Mouse (Mus musculus) embryonic facial prominence, embryonic 15.5 days (tissue): ENCODE results near the gene Ipp. TPM values are rescaled to one million over a fixed set of nuclear protein-coding genes. Genes with fewer than 3 reads are reported as not detected.

Experiments used
- ATAC-seq: fragments of 200-750 bp; cut with Nextera tagmentation; 2 replicates; pipeline ENCODE4 v1.8.0; 2017; ENCODE audit warnings: low read depth, moderate TSS enrichment; ENCODE audit not compliant: insufficient number of reproducible peaks, low FRiP score, low TSS enrichment
- H3K27ac ChIP-seq: fragments of 300-500 bp; sonication (generic); replicated peaks from 2 replicates; pipeline ENCODE4 v1.5.1; 2015; ENCODE audit warnings: mild to moderate bottlenecking, inconsistent platforms
- H3K27me3 ChIP-seq: fragments of 300-500 bp; sonication (generic); 2 replicates; pipeline ENCODE4 v1.6.1; 2015; ENCODE audit warnings: inconsistent platforms
- H3K36me3 ChIP-seq: fragments of 300-500 bp; sonication (generic); 2 replicates; pipeline ENCODE4 v1.6.1; 2015; ENCODE audit warnings: mild to moderate bottlenecking, inconsistent platforms
- H3K4me1 ChIP-seq: fragments of 300-500 bp; sonication (generic); 2 replicates; pipeline ENCODE4 v1.6.1; 2015; ENCODE audit warnings: inconsistent platforms
- H3K4me2 ChIP-seq: fragments of 300-500 bp; sonication (generic); replicated peaks from 2 replicates; pipeline ENCODE4 v1.6.1; 2015; ENCODE audit warnings: mild to moderate bottlenecking, inconsistent platforms
- H3K4me3 ChIP-seq: fragments of 300-500 bp; sonication (generic); replicated peaks from 2 replicates; pipeline ENCODE4 v1.5.1; 2015; ENCODE audit warnings: mild to moderate bottlenecking, inconsistent platforms
- H3K9ac ChIP-seq: fragments of 300-500 bp; sonication (generic); 2 replicates; pipeline ENCODE4 v1.6.1; 2015; ENCODE audit warnings: inconsistent platforms
- H3K9me3 ChIP-seq: fragments of 300-500 bp; sonication (generic); replicated peaks from 2 replicates; pipeline ENCODE4 v1.6.1; 2016; ENCODE audit warnings: inconsistent platforms
- WGBS: fragments of 180-500 bp; shearing (Covaris S2); methylation state at CpG from one replicate; pipeline ENCODE4 v1.1.7; 2015; 5-methylcytosine and 5-hydroxymethylcytosine counted together
- polyA plus RNA-seq: library from polyadenylated mRNA; unstranded; fragments of >200 nt; fragmentation: Nextera tagmentation; extraction: Ambion mirVana; gene quantifications from 2 replicates; pipeline ENCODE4 v1.2.1, GENCODE M21; 2015

Ipp gene
- 12.2 and 12.3 TPM in 2 replicates for polyA plus RNA-seq

- Histone ChIP-seq H3K27me3 (no peaks in the 10 kb centered on the region), H3K9ac (peak within 1 kb of the TSS; percentile 67), H3K4me2 (peak within 1 kb of the TSS; percentile 63), H3K9me3 (no peaks in the 10 kb centered on the region), H3K36me3 (peaks cover 4% of the 10 kb centered on the region; the same call in 1 of the 2 replicates), H3K27ac (peak within 1 kb of the TSS; percentile 89), H3K4me3 (peak within 1 kb of the TSS; percentile 68), H3K4me1 (peaks cover 14% of the 10 kb centered on the region; the same call in 1 of the 2 replicates)
- peak; percentile 98 for ATAC-seq
- WGBS = under 1% methylated on average over 55 of the region's 55 CpGs
Observed at GRCm38 (mm10) chr4:116507425-116508218, at the start of gene Ipp. Gene Ipp, plus strand, starts transcription at chr4:116507549.

- WGBS = 92% methylated on average over 3 of the region's 3 CpGs
- Histone ChIP-seq H3K36me3 (no peaks in the 10 kb centered on the region), H3K4me3 (no peak overlapping the region)
Observed at GRCm38 (mm10) chr4:116461943-116462342, 45.4 kb upstream of the Ipp start.

GRCm38 (mm10) chr4:116463231-116464125 is 43.9 kb upstream of the Ipp start:
- Histone ChIP-seq H3K27ac (peak overlapping the region; percentile 85), H3K36me3 (no peaks in the 10 kb centered on the region), H3K4me2 (peak overlapping the region; percentile 61), H3K4me1 (peaks cover 8% of the 10 kb centered on the region), H3K27me3 (no peaks in the 10 kb centered on the region), H3K9ac (peak overlapping the region; percentile 83), H3K9me3 (no peaks in the 10 kb centered on the region), H3K4me3 (peak overlapping the region; percentile 82)
- under 1% methylated on average over 63 of the region's 74 CpGs for WGBS
- peak; percentile 71 for ATAC-seq

More at GRCm38 (mm10) chr4:116461943-116462342, 45.4 kb upstream of the Ipp start:
- ATAC-seq = no peak
- no peak overlapping the region for H3K4me2 ChIP-seq
- no peak overlapping the region for H3K27ac ChIP-seq
- H3K4me1 ChIP-seq = peaks cover 8% of the 10 kb centered on the region
- H3K27me3 ChIP-seq = no peaks in the 10 kb centered on the region
- no peaks in the 10 kb centered on the region for H3K9me3 ChIP-seq
- no peak overlapping the region for H3K9ac ChIP-seq

GRCm38 (mm10) chr4:116464126-116464981 is 43.0 kb upstream of the Ipp start, which contains the start of gene Mast2:
Gene Mast2, minus strand, starts transcription at chr4:116464183.
- no peaks in the 10 kb centered on the region for H3K27me3 ChIP-seq
- H3K4me3 ChIP-seq = peak within 1 kb of the TSS; percentile 82
- H3K9me3 ChIP-seq = no peaks in the 10 kb centered on the region
- WGBS = 3% methylated on average over 43 of the region's 68 CpGs
- H3K4me2 ChIP-seq = peak within 1 kb of the TSS; percentile 61
- ATAC-seq = peak; percentile 91
- H3K9ac ChIP-seq = peak within 1 kb of the TSS; percentile 83
- H3K36me3 ChIP-seq = no peaks in the 10 kb centered on the region
- peaks cover 8% of the 10 kb centered on the region for H3K4me1 ChIP-seq
- H3K27ac ChIP-seq = peak within 1 kb of the TSS; percentile 85

GRCm38 (mm10) chr4:116481322-116481721 is 26.0 kb upstream of the Ipp start:
- H3K27ac ChIP-seq = no peak overlapping the region
- no peaks in the 10 kb centered on the region for H3K27me3 ChIP-seq
- WGBS = 55% methylated on average over 2 of the region's 2 CpGs
- ATAC-seq = no peak
- H3K9ac ChIP-seq = no peak overlapping the region
- H3K36me3 ChIP-seq = no peaks in the 10 kb centered on the region
- H3K4me3 ChIP-seq = no peak overlapping the region
- peaks cover 4% of the 10 kb centered on the region; the same call in 1 of the 2 replicates for H3K4me1 ChIP-seq
- H3K9me3 ChIP-seq = no peaks in the 10 kb centered on the region
- no peak overlapping the region for H3K4me2 ChIP-seq

GRCm38 (mm10) chr4:116483476-116483875 is 23.9 kb upstream of the Ipp start:
- no peaks in the 10 kb centered on the region for H3K36me3 ChIP-seq
- peak; percentile 70; the same call in 1 of the 2 replicates for ATAC-seq
- no peak overlapping the region for H3K9ac ChIP-seq
- WGBS = 20% methylated on average over 2 of the region's 2 CpGs
- peaks cover 4% of the 10 kb centered on the region; the same call in 1 of the 2 replicates for H3K4me1 ChIP-seq
- H3K27ac ChIP-seq = no peak overlapping the region
- no peak overlapping the region for H3K4me2 ChIP-seq
- no peaks in the 10 kb centered on the region for H3K27me3 ChIP-seq
- H3K9me3 ChIP-seq = no peaks in the 10 kb centered on the region
- H3K4me3 ChIP-seq = no peak overlapping the region

GRCm38 (mm10) chr4:116491119-116491536 is 16.2 kb upstream of the Ipp start:
- no peak for ATAC-seq
- no peak overlapping the region for H3K4me3 ChIP-seq
- no peak overlapping the region for H3K4me2 ChIP-seq
- no peaks in the 10 kb centered on the region for H3K36me3 ChIP-seq
- no peaks in the 10 kb centered on the region for H3K27me3 ChIP-seq
- WGBS = 74% methylated on average over 2 of the region's 2 CpGs
- no peaks in the 10 kb centered on the region for H3K4me1 ChIP-seq
- H3K9me3 ChIP-seq = no peaks in the 10 kb centered on the region
- no peak overlapping the region for H3K27ac ChIP-seq
- H3K9ac ChIP-seq = no peak overlapping the region

- no peak overlapping the region for H3K27ac ChIP-seq
- H3K4me2 ChIP-seq = no peak overlapping the region
- H3K36me3 ChIP-seq = no peaks in the 10 kb centered on the region
- H3K4me1 ChIP-seq = no peaks in the 10 kb centered on the region
- no peaks in the 10 kb centered on the region for H3K27me3 ChIP-seq
- no peak overlapping the region for H3K4me3 ChIP-seq
- no peak for ATAC-seq
- no peaks in the 10 kb centered on the region for H3K9me3 ChIP-seq
- no peak overlapping the region for H3K9ac ChIP-seq
- 71% methylated on average over 2 of the region's 2 CpGs for WGBS
Observed at GRCm38 (mm10) chr4:116491886-116492285, 15.5 kb upstream of the Ipp start.

- Histone ChIP-seq H3K9me3 (no peaks in the 10 kb centered on the region), H3K4me3 (no peak overlapping the region), H3K36me3 (no peaks in the 10 kb centered on the region), H3K27me3 (no peaks in the 10 kb centered on the region), H3K9ac (no peak overlapping the region), H3K4me2 (no peak overlapping the region), H3K27ac (no peak overlapping the region), H3K4me1 (no peaks in the 10 kb centered on the region)
- ATAC-seq = no peak
- WGBS = 71% methylated on average over 4 of the region's 4 CpGs
Observed at GRCm38 (mm10) chr4:116492460-116492859, 14.9 kb upstream of the Ipp start.

- Histone ChIP-seq H3K4me1 (no peaks in the 10 kb centered on the region), H3K36me3 (no peaks in the 10 kb centered on the region), H3K9me3 (no peaks in the 10 kb centered on the region), H3K27ac (no peak overlapping the region), H3K4me2 (no peak overlapping the region), H3K27me3 (no peaks in the 10 kb centered on the region), H3K9ac (no peak overlapping the region), H3K4me3 (no peak overlapping the region)
- WGBS = 54% methylated on average over 5 of the region's 5 CpGs
- ATAC-seq = no peak
Observed at GRCm38 (mm10) chr4:116493646-116494045, 13.7 kb upstream of the Ipp start.
